Mouse (Mus musculus) stomach, postnatal 0 days (tissue): Measurements from ENCODE around the gene Vill.

Experiments
- CTCF ChIP-seq: IDR thresholded peaks from 2 replicates; pipeline ENCODE4 v1.5.1; 2016; ENCODE audit warnings: antibody characterized with exemption, low read depth, mild to moderate bottlenecking, moderate library complexity
- EP300 ChIP-seq: optimal IDR thresholded peaks from 2 replicates; pipeline ENCODE3; 2016; ENCODE audit warnings: antibody characterized with exemption

DNA sequence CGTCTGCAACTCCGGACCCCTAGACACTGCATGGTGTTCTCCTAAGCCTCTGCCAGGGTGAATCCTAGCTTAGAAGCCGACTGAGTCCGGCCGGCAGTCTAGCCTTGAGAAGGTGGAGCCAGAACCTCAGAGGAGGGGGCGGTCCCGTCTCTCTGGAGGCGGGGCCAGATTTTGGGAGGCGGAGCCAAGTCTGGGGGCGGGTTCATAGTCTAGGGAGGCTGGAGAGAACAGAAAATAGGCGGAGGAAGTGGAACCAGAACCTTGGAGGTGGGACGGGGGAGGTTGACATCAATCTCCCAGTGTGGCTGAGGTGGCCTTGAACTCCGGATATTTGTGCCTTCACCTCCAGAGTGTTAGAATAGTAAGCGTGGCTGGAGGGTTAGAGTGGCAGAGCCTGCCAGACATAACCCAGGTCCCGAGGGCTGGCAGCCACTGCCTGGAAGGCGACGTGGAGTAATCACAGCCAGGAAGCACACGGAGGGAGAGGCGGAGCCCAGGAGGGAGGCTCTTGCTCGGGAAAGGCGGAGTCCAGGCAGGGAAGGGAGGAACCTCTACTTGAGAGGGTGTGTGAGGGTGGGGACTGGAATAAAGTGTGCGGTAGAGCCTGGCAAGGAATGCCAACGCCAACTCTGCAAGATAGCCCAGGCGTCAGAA is 35.7 kb downstream of the Vill start:
- no peak for TF ChIP-seq CTCF
- TF ChIP-seq EP300: no peak
